Mouse (Mus musculus): ENCODE results near the gene Smad6.

- TF ChIP-seq HCFC1 (IDR thresholded peaks at IDR 0.05; ENCODE audit: borderline replicate concordance, insufficient read depth, low read length) (no peak), CHD2 (IDR thresholded peaks at IDR 0.05; ENCODE audit: low read depth, low read length) (no peak)
These were observed 47.3 kb upstream of the Smad6 start for GRCm38 (mm10) chr9:64069131-64069530.

Measured in ES-E14 (cell line).